Mouse (Mus musculus): ENCODE data around the gene Ccdc28a.

The Ccdc28a gene

DNA sequence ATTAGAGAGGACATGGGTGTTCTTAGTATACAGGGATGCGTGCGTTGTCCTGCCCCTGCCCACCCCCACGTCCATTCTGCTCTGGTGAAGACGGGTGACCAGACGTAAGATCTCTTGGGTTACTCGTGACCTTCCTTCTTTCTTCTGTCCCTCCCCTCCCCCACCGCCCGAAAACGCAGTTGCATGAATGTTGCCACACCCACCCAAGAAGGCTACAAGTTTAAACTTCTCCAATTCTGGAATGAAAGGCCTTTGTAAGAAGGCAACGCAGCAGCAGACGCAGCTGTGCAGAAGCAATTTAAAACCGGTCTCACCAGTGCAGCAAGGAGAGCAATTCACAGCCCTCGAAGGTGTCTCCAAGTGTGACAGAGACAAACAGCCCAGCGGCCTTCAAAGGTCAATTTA, 40.1 kb downstream of the Ccdc28a start:
- DNase-seq (ENCODE audit: low read depth, low spot score), result no peak

DNA sequence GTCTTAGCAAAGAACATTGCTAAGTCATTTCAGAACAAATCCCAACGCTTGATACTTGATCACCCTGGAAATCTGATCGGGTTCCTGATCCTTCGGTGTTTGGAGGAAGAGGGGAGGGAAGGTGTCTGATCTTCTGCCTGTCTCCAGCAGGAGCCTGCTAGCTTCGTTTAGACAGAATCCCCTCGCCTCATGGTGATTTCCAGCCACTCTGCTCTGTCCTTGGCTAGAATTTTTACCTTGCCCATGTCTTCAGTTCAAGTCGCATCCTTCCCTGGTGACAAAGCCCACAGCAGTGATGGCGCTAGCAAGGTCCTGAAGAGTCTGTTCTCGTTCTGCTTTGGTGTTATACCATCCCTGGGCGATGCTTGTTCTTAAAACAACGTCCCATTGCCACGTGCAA, 40.6 kb downstream of the Ccdc28a start:
- no peak for DNase-seq (ENCODE audit: low read depth, low spot score)

DNA sequence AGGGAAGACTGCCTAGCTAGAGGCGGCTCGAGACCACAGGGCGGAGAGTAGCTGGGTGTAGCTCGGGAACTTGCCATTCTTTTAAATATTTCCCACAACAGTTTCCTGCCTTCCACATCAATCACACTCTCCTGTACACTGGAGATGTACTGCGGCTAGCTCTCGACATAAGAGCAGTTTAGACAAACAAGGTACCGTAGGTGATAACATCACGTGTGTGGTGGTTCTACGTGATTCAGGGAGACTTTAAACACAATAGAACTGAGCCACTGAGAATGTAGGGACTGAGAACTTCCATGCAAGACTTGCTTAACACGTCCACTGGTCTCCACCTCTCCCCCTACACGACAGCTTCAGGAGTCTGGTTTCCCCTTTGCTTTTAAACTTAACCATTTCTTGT, 41.6 kb downstream of the Ccdc28a start:
- no peak for DNase-seq (ENCODE audit: low read depth, low spot score)

DNA sequence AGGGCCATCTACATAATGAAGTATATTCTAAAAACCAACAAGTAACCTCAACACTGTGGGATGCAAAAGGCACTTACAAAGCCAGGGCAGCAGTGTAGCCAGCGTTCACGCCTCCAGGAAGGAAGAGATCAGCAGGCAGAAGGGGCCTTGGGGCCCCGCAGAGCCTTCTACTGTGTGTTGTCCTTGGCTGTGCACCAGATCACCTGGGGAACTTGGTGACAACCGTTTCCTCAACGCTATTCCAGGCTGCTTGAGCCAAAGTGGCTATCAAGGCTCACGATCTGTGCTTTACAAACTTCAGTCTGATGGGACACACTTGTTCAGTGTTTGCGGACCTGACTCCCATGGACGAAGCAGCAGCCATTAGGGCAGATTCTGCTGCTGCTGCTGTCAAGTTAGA, 43.1 kb downstream of the Ccdc28a start:
- DNase-seq (ENCODE audit: low read depth, low spot score), result no peak

- DNase-seq (ENCODE audit: low read depth, low spot score), result no peak
Observed at GRCm38 (mm10) chr10:18189498-18189897, 45.3 kb downstream of the Ccdc28a start.

DNA sequence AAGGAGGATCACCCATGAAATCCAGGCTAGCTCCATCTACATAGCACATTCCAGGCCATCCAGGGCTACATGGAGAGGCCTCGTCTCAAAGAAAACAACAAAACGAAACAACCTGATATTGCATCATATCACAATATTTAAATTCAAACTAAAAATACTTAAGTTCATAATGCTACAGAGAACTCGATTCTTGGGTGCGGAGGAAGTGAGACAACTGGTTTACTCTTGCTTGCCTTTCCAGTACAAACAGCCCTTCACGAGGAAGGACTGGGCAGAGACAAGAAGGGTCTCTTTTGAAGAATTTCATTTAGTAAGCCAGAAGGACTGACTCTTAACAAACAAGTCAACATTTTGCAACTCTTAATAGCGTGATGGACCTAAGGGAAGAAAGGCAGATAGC, 46.2 kb downstream of the Ccdc28a start:
- peak; percentile 38 for DNase-seq (ENCODE audit: low read depth, low spot score)

DNA sequence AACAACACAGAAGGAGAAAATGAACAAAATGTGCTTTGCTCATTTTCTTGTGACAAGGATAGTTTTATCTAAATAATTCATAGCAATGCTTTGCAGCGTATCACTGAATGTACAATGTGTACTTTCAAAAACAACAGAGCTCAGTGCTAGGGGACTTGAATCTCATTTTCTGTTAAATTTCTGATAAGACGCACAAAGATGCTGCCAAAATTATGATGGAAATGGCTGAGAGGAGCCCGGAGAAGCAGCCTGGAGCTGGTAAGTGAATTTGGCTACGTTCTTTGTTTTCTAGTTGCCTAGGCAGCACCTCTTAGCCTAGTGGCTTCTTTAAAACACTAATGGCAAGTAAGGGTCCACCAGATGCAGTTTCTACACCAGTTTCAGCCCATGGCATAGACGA, 52.6 kb downstream of the Ccdc28a start:
- no peak for DNase-seq (ENCODE audit: low read depth, low spot score)

- no peak for DNase-seq (ENCODE audit: low read depth, low spot score)
Observed at GRCm38 (mm10) chr10:18177304-18177703, 57.5 kb downstream of the Ccdc28a start.

DNA sequence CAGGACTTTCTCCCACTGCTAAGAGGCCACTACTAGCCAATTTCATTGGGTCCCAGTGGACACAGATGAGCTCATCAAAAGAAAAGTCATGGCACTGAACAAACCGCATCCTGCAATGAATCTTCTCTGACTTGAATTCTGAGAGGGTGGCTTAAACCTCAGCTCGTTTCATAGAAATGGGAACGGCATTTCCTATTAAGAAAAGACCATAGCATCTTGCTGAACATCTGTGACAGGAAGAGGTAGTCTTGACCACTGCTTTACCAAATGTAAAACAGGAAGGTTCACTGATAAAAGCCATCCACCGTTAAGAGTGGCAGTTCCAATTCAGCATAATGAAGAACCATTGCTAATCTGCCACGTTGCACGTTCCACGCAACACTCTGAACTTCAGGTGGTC, 58.1 kb downstream of the Ccdc28a start:
- no peak for DNase-seq (ENCODE audit: low read depth, low spot score)

GRCm38 (mm10) chr10:18175087-18175486, 59.7 kb downstream of the Ccdc28a start:
- DNase-seq (ENCODE audit: low read depth, low spot score), result no peak

Measured in A20 (cell line).